8 mouse cellular contexts compared by ENCODE assay signal in the genomic region with DNA sequence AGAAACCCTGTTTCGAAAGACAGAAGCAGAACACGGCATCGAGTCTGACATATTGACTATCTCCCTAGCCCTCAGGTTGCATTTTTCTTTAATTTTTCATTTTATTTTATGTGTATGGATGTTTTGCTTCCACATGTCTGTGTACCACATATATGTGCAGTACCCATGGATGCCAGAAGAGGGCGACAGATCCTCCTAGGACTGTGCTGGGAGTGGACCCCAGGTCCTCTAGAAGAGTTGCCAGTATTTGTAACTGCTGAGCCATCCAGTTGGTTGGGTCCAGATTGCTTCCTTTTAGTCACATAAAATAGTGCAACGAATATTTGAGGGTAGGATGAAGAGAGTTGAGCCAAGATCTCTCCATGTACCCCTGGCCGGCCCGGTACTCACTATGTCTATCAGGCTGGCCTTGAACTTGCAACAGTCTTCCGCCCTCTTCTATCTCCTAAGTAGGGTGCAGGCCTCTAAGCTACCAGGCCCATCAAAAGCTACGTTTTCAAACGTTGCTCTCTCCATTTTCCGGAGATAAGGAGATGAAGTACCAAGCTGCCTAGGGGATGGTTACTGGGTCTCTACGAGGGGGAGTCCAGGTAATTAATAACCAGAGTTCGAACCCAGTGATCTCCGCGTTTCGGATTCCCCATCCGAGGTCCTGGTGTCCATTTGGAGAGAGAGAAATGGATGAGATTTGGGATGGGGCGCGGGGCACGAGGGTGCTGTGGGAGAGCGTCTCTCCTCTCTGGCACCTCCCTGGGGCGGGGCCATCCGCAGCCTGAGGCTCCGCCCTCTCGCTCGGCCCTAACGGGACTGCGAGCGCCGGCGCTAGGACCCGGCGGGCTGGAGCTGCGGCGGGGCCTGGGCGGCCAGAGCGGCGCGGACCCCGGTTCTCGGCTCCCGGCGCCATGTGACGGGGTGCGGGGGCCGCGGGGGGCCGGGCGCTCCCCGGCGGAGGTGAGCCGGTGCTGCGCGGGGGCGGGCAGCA. TPM values are rescaled to one million over a fixed set of nuclear protein-coding genes. Genes with fewer than 3 reads are reported as not detected.
A peak's percentile ranks its signal among the peaks of the same experiment; 100 is the strongest.
DNase-seq lines count a peak whose midpoint lies in the region; ATAC-seq lines count a peak whose summit lies in the region.

No protein-coding gene starts in this region.

- WGBS in intestine, embryonic 16.5 days = 12% methylated on average over 53 of the region's 55 CpGs
- WGBS in limb, embryonic 13.5 days = 12% methylated on average over 48 of the region's 55 CpGs
- WGBS in midbrain, embryonic 14.5 days = 11% methylated on average over 48 of the region's 55 CpGs

- peak overlapping the region; percentile 82 for H3K4me2 ChIP-seq in intestine, embryonic 16.5 days (ENCODE audit: low read depth, low read length)
- H3K4me2 ChIP-seq in limb, embryonic 13.5 days (replicated peaks) = peak overlapping the region; percentile 86
- H3K4me2 ChIP-seq in midbrain, embryonic 14.5 days (ENCODE audit: low read length) = peak overlapping the region; percentile 86

- peaks cover 3% of the 10 kb centered on the region; the same call in 1 of the 2 replicates for H3K9me3 ChIP-seq in intestine, embryonic 16.5 days (ENCODE audit: control insufficient read depth, low read length)
- H3K9me3 ChIP-seq in limb, embryonic 13.5 days = no peaks in the 10 kb centered on the region
- no peaks in the 10 kb centered on the region for H3K9me3 ChIP-seq in midbrain, embryonic 14.5 days (ENCODE audit: control insufficient read depth, low read length)

- no peaks in the 10 kb centered on the region for H3K27me3 ChIP-seq in intestine, embryonic 16.5 days (replicated peaks; ENCODE audit: control insufficient read depth, insufficient read depth, low read length)
- no peaks in the 10 kb centered on the region for H3K27me3 ChIP-seq in limb, embryonic 13.5 days
- H3K27me3 ChIP-seq in midbrain, embryonic 14.5 days (ENCODE audit: control insufficient read depth, insufficient read depth, low read length) = no peaks in the 10 kb centered on the region

- peak overlapping the region; percentile 20 for H3K27ac ChIP-seq in intestine, embryonic 16.5 days (ENCODE audit: low read length)
- H3K27ac ChIP-seq in limb, embryonic 13.5 days = no peak overlapping the region
- H3K27ac ChIP-seq in midbrain, embryonic 14.5 days (replicated peaks; ENCODE audit: low read depth, low read length) = no peak overlapping the region

- H3K4me1 ChIP-seq in intestine, embryonic 16.5 days (ENCODE audit: control insufficient read depth, insufficient read depth, low read length) = peaks cover 38% of the 10 kb centered on the region
- peaks cover 51% of the 10 kb centered on the region for H3K4me1 ChIP-seq in limb, embryonic 13.5 days
- peaks cover 8% of the 10 kb centered on the region; the same call in 1 of the 2 replicates for H3K4me1 ChIP-seq in midbrain, embryonic 14.5 days (ENCODE audit: control insufficient read depth, insufficient read depth, low read length)

- DNase-seq in 3134 (ENCODE audit: extremely low read depth, insufficient read length, low spot score) = peak; percentile 82
- peak; percentile 83 to 86 for DNase-seq in adrenal gland, adult 18-20 months (ENCODE audit: low spot score in 2 of 2)
- DNase-seq in embryo, embryonic 10.5 days (ENCODE audit: low spot score) = peak; percentile 91
- DNase-seq in gastrocnemius, postnatal 4 days (ENCODE audit: low spot score in 2 of 2) = peak; percentile 84 to 88
- peak; percentile 91 for DNase-seq in midbrain, embryonic 14.5 days
- DNase-seq in spleen, postnatal 36 days (ENCODE audit: low spot score in 2 of 2) = peak; percentile 83 to 85

- H3K4me3 ChIP-seq in intestine, embryonic 16.5 days (ENCODE audit: low read length) = peak overlapping the region; percentile 80
- peak overlapping the region; percentile 77 for H3K4me3 ChIP-seq in limb, embryonic 13.5 days
- H3K4me3 ChIP-seq in midbrain, embryonic 14.5 days (replicated peaks; ENCODE audit: low read depth, low read length) = peak overlapping the region; percentile 71

- peak overlapping the region; percentile 83 for H3K9ac ChIP-seq in intestine, embryonic 16.5 days (ENCODE audit: low read depth, low read length)
- H3K9ac ChIP-seq in limb, embryonic 13.5 days = peak overlapping the region; percentile 87
- peak overlapping the region; percentile 77 for H3K9ac ChIP-seq in midbrain, embryonic 14.5 days (replicated peaks; ENCODE audit: low read length)

- H3K36me3 ChIP-seq in intestine, embryonic 16.5 days (ENCODE audit: control insufficient read depth, insufficient read depth, low read length) = no peaks in the 10 kb centered on the region
- H3K36me3 ChIP-seq in limb, embryonic 13.5 days = no peaks in the 10 kb centered on the region
- no peaks in the 10 kb centered on the region for H3K36me3 ChIP-seq in midbrain, embryonic 14.5 days (ENCODE audit: control insufficient read depth, insufficient read depth, low read length)

- peak; percentile 72 for ATAC-seq in intestine, embryonic 16.5 days
- ATAC-seq in limb, embryonic 13.5 days (ENCODE audit: low FRiP score, low read depth) = peak; percentile 78
- ATAC-seq in midbrain, embryonic 14.5 days (ENCODE audit: low FRiP score, low TSS enrichment) = peak; percentile 75

RNA-seq across cellular contexts. Expression of a gene that starts 6.9 kb away (rescaled TPM):
- 10 to 100 TPM; 52.4 to 67.9 TPM for total RNA-seq in adrenal gland, adult 18-20 months (2021)
- total RNA-seq in gastrocnemius, postnatal 4 days (2021) = 10 to 100 TPM; 57.4 to 63.6 TPM
- polyA plus RNA-seq in intestine, embryonic 16.5 days (2015; fragmentation: Nextera tagmentation; extraction: Ambion mirVana) = 12.3 and 15.2 TPM in 2 replicates
- polyA plus RNA-seq in limb, embryonic 13.5 days (2015; fragmentation: Nextera tagmentation; extraction: Ambion mirVana) = 29.5 and 29.7 TPM in 2 replicates
- polyA plus RNA-seq in midbrain, embryonic 14.5 days (2014; fragmentation: Nextera tagmentation; extraction: Ambion mirVana) = 7.6 and 10.2 TPM in 2 replicates

RNA-seq across cellular contexts. Expression of a gene that starts 15.1 kb away (rescaled TPM):
- 10 to 100 TPM; 31.2 to 48.5 TPM for total RNA-seq in adrenal gland, adult 18-20 months (2021)
- total RNA-seq in gastrocnemius, postnatal 4 days (2021) = 100 to 1,000 TPM; 892 to 897 TPM
- 15.3 and 18.6 TPM in 2 replicates for polyA plus RNA-seq in intestine, embryonic 16.5 days (2015; fragmentation: Nextera tagmentation; extraction: Ambion mirVana)
- polyA plus RNA-seq in limb, embryonic 13.5 days (2015; fragmentation: Nextera tagmentation; extraction: Ambion mirVana) = 42.0 and 49.8 TPM in 2 replicates
- polyA plus RNA-seq in midbrain, embryonic 14.5 days (2014; fragmentation: Nextera tagmentation; extraction: Ambion mirVana) = 69.2 and 76.2 TPM in 2 replicates

RNA-seq across cellular contexts. Expression of a gene that starts 19.6 kb away (rescaled TPM):
- 10 to 100 TPM in 1 of 2 experiments, 1 to 10 TPM in 1; 6.6 to 11.4 TPM for total RNA-seq in adrenal gland, adult 18-20 months (2021)
- total RNA-seq in gastrocnemius, postnatal 4 days (2021) = 10 to 100 TPM; 48.8 to 55.1 TPM
- polyA plus RNA-seq in intestine, embryonic 16.5 days (2015; fragmentation: Nextera tagmentation; extraction: Ambion mirVana) = 14.7 and 16.5 TPM in 2 replicates
- 37.2 and 39.5 TPM in 2 replicates for polyA plus RNA-seq in limb, embryonic 13.5 days (2015; fragmentation: Nextera tagmentation; extraction: Ambion mirVana)
- polyA plus RNA-seq in midbrain, embryonic 14.5 days (2014; fragmentation: Nextera tagmentation; extraction: Ambion mirVana) = 20.1 and 24.8 TPM in 2 replicates

RNA-seq across cellular contexts. Expression of a gene that starts 31.0 kb away (rescaled TPM):
- total RNA-seq in adrenal gland, adult 18-20 months (2021) = not detected
- total RNA-seq in gastrocnemius, postnatal 4 days (2021) = not detected
- not detected in 2 replicates for polyA plus RNA-seq in intestine, embryonic 16.5 days (2015; fragmentation: Nextera tagmentation; extraction: Ambion mirVana)
- polyA plus RNA-seq in limb, embryonic 13.5 days (2015; fragmentation: Nextera tagmentation; extraction: Ambion mirVana) = 0.19 and 0.23 TPM in 2 replicates
- 0.29 and 1.3 TPM in 2 replicates for polyA plus RNA-seq in midbrain, embryonic 14.5 days (2014; fragmentation: Nextera tagmentation; extraction: Ambion mirVana)

RNA-seq across cellular contexts. Expression of a gene that starts 31.9 kb away (rescaled TPM):
- not detected for total RNA-seq in adrenal gland, adult 18-20 months (2021)
- total RNA-seq in gastrocnemius, postnatal 4 days (2021) = not detected
- polyA plus RNA-seq in intestine, embryonic 16.5 days (2015; fragmentation: Nextera tagmentation; extraction: Ambion mirVana) = 0.33 and 0.34 TPM in 2 replicates
- 1.8 and 2.5 TPM in 2 replicates for polyA plus RNA-seq in limb, embryonic 13.5 days (2015; fragmentation: Nextera tagmentation; extraction: Ambion mirVana)
- 7.1 and 11.5 TPM in 2 replicates for polyA plus RNA-seq in midbrain, embryonic 14.5 days (2014; fragmentation: Nextera tagmentation; extraction: Ambion mirVana)
